Comparison of ENCODE assay signal across 18 mouse cellular contexts in the genomic region with DNA sequence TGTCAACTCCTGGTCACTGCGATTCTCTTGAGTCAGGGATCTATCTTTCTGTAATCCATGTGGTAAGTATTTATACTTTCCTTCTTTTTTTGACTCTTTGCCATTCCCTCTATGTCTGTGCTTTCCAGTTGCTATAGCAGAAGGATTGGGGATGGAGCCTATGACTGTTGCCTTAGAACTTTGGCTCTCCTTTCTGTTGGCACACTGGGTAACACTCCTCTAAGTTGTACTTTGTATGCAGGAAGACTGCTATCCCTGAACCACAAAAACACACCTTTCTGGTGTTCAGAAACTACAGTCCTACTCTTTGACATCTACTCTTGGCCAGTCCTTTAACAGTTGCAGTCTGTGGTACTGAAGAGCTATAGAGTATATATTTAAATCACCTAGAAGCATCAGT.
DNase-seq lines count a peak whose midpoint lies in the region; ATAC-seq and TF ChIP-seq lines count a peak whose summit lies in the region.
"Had no signal": no experiment of that assay in that cellular context is flagged by ENCODE, and none has a peak within 500 bp of the region (broad histone marks: within the 10 kb centered on the region; RNA-seq: fewer than 3 reads in every experiment).

No protein-coding gene starts in this region.

- no peak for DNase-seq in heart, postnatal 25 days (ENCODE audit: low spot score)
- DNase-seq in kidney, postnatal 25 days: no peak
- DNase-seq in midbrain, postnatal 0 days (ENCODE audit: low spot score): peak; percentile 34
- DNase-seq: adrenal gland, postnatal 25 days; liver, embryonic 13.5 days; lung, adult 2 months; lung, postnatal 14 days; right cerebral cortex, postnatal 4 days; thymus, postnatal 14 days had no signal

- 82% methylated on average over 1 of the region's 1 CpGs for WGBS in heart, embryonic 13.5 days
- 77% methylated on average over 1 of the region's 1 CpGs for WGBS in kidney, embryonic 14.5 days
- WGBS in midbrain, postnatal 0 days: 93% methylated on average over 1 of the region's 1 CpGs
- 100% methylated on average over 1 of the region's 1 CpGs for WGBS in midbrain, embryonic 16.5 days

- H3K27ac ChIP-seq in heart, embryonic 13.5 days (replicated peaks): peak overlapping the region; percentile 54; the same call in 1 of the 2 replicates
- peak overlapping the region; percentile 30; the same call in 1 of the 2 replicates for H3K27ac ChIP-seq in kidney, embryonic 14.5 days (ENCODE audit: low read depth, low read length)
- peak overlapping the region; percentile 51 for H3K27ac ChIP-seq in midbrain, postnatal 0 days (ENCODE audit: low read depth, low read length)
- H3K27ac ChIP-seq in midbrain, embryonic 16.5 days (ENCODE audit: low read length): no peak overlapping the region
- H3K27ac ChIP-seq: forebrain, embryonic 15.5 days; liver, embryonic 13.5 days; midbrain, embryonic 13.5 days had no signal

- peaks cover 17% of the 10 kb centered on the region for H3K4me1 ChIP-seq in heart, embryonic 13.5 days
- H3K4me1 ChIP-seq in kidney, embryonic 14.5 days (ENCODE audit: control insufficient read depth, insufficient read depth, low read length): no peaks in the 10 kb centered on the region; the same call in 1 of the 2 replicates
- no peaks in the 10 kb centered on the region; the same call in 1 of the 2 replicates for H3K4me1 ChIP-seq in midbrain, postnatal 0 days (ENCODE audit: insufficient read depth, low read length)
- H3K4me1 ChIP-seq in midbrain, embryonic 16.5 days (ENCODE audit: control insufficient read depth, insufficient read depth, low read length): 0 out of 2 replicates have a peak, but pooled peaks cover 3% of the 10 kb centered on the region
- H3K4me1 ChIP-seq: forebrain, embryonic 15.5 days; liver, embryonic 13.5 days; midbrain, embryonic 13.5 days had no signal

- H3K27me3 ChIP-seq in heart, embryonic 13.5 days (replicated peaks): no peaks in the 10 kb centered on the region
- H3K27me3 ChIP-seq in kidney, embryonic 14.5 days (ENCODE audit: control insufficient read depth, insufficient read depth, low read length): no peaks in the 10 kb centered on the region
- no peaks in the 10 kb centered on the region for H3K27me3 ChIP-seq in midbrain, postnatal 0 days (ENCODE audit: insufficient read depth, low read length)
- no peaks in the 10 kb centered on the region for H3K27me3 ChIP-seq in midbrain, embryonic 16.5 days (ENCODE audit: control insufficient read depth, insufficient read depth, low read depth, low read length)
- H3K27me3 ChIP-seq: forebrain, embryonic 15.5 days; liver, embryonic 13.5 days; midbrain, embryonic 13.5 days had no signal

- no peak for TF ChIP-seq CTCF in midbrain, postnatal 0 days (IDR thresholded peaks at IDR 0.05)

- peaks cover 22% of the 10 kb centered on the region; the same call in 1 of the 2 replicates for H3K36me3 ChIP-seq in heart, embryonic 13.5 days
- no peaks in the 10 kb centered on the region for H3K36me3 ChIP-seq in kidney, embryonic 14.5 days (ENCODE audit: control insufficient read depth, insufficient read depth, low read length)
- H3K36me3 ChIP-seq in midbrain, postnatal 0 days (ENCODE audit: insufficient read depth, low read length): no peaks in the 10 kb centered on the region
- no peaks in the 10 kb centered on the region for H3K36me3 ChIP-seq in midbrain, embryonic 16.5 days (ENCODE audit: control insufficient read depth, insufficient read depth, low read length)
- H3K36me3 ChIP-seq: forebrain, embryonic 15.5 days; liver, embryonic 13.5 days; midbrain, embryonic 13.5 days had no signal

- H3K9me3 ChIP-seq in heart, embryonic 13.5 days: no peaks in the 10 kb centered on the region
- no peaks in the 10 kb centered on the region for H3K9me3 ChIP-seq in kidney, embryonic 14.5 days (ENCODE audit: control insufficient read depth, low read length)
- no peaks in the 10 kb centered on the region for H3K9me3 ChIP-seq in midbrain, postnatal 0 days (ENCODE audit: low read length)
- no peaks in the 10 kb centered on the region for H3K9me3 ChIP-seq in midbrain, embryonic 16.5 days (replicated peaks; ENCODE audit: control insufficient read depth, low read length, poor library complexity, severe bottlenecking)
- H3K9me3 ChIP-seq: forebrain, embryonic 15.5 days; liver, embryonic 13.5 days; midbrain, embryonic 13.5 days had no signal

- no peak overlapping the region for H3K9ac ChIP-seq in heart, embryonic 13.5 days
- H3K9ac ChIP-seq in kidney, embryonic 14.5 days (ENCODE audit: low read depth, low read length): no peak overlapping the region
- no peak overlapping the region for H3K9ac ChIP-seq in midbrain, postnatal 0 days (replicated peaks; ENCODE audit: low read length, poor library complexity, severe bottlenecking)
- H3K9ac ChIP-seq in midbrain, embryonic 16.5 days (ENCODE audit: low read depth, low read length): no peak overlapping the region
- H3K9ac ChIP-seq: forebrain, embryonic 15.5 days; liver, embryonic 13.5 days; midbrain, embryonic 13.5 days had no signal

- intact Hi-C loops in heart, postnatal 25 days (cut with DNase I): no loop called here

- no peak overlapping the region for H3K4me2 ChIP-seq in heart, embryonic 13.5 days
- no peak overlapping the region for H3K4me2 ChIP-seq in kidney, embryonic 14.5 days (replicated peaks; ENCODE audit: low read depth, low read length)
- no peak overlapping the region for H3K4me2 ChIP-seq in midbrain, postnatal 0 days (ENCODE audit: low read depth, low read length, poor library complexity, severe bottlenecking)
- H3K4me2 ChIP-seq in midbrain, embryonic 16.5 days (ENCODE audit: low read length): no peak overlapping the region
- H3K4me2 ChIP-seq: forebrain, embryonic 15.5 days; liver, embryonic 13.5 days; midbrain, embryonic 13.5 days had no signal

- H3K4me3 ChIP-seq in heart, embryonic 13.5 days: no peak overlapping the region
- H3K4me3 ChIP-seq in kidney, embryonic 14.5 days (ENCODE audit: low read length): no peak overlapping the region
- H3K4me3 ChIP-seq in midbrain, postnatal 0 days (ENCODE audit: low read depth, low read length): no peak overlapping the region
- H3K4me3 ChIP-seq in midbrain, embryonic 16.5 days (ENCODE audit: low read depth, low read length): no peak overlapping the region
- H3K4me3 ChIP-seq: forebrain, embryonic 15.5 days; liver, embryonic 13.5 days; midbrain, embryonic 13.5 days; myocyte had no signal

- no peak for ATAC-seq in heart, embryonic 13.5 days (ENCODE audit: extremely low read depth, insufficient number of reproducible peaks, low FRiP score, low TSS enrichment)
- ATAC-seq in kidney, embryonic 14.5 days (ENCODE audit: low FRiP score, low TSS enrichment): no peak
- ATAC-seq in midbrain, postnatal 0 days (ENCODE audit: low FRiP score): no peak
- no peak for ATAC-seq in midbrain, embryonic 16.5 days
- no peak for ATAC-seq in megakaryocyte, adult 5-6 weeks (ENCODE audit: poor library complexity, severe bottlenecking)
- ATAC-seq: CD4-positive, CD25-positive, alpha-beta regulatory T cell, adult 4 months; forebrain, embryonic 15.5 days; intestine, postnatal 0 days; midbrain, embryonic 13.5 days had no signal
